Mouse (Mus musculus): ENCODE data around the gene Prn. TPM values are rescaled to one million over a fixed set of nuclear protein-coding genes. Genes with fewer than 3 reads are reported as not detected.
A peak's percentile ranks its signal among the peaks of the same experiment; 100 is the strongest.

Gene Prn
- total RNA-seq (2012; rRNA removed) (not detected in 2 replicates), polyA plus RNA-seq (2012; ENCODE audit: insufficient read depth in 1 of 2, insufficient read length in 2 of 2, low read depth in 1 of 2, low replicate concordance in 2 of 2, missing spikeins in 1 of 2) (not detected)

- peak; percentile 95 for DNase-seq (ENCODE audit: low read depth, low spot score)
- Histone ChIP-seq H3K36me3 (ENCODE audit: control insufficient read depth in 1 of 2, insufficient read depth in 2 of 2, low read length in 2 of 2) (peaks cover 2 to 13% of the 10 kb centered on the region in 2 experiments; a peak in 3 of 4 replicates), H3K4me1 (ENCODE audit: control insufficient read depth in 1 of 2, insufficient read depth in 2 of 2, low read length in 2 of 2) (peaks cover 16 to 25% of the 10 kb centered on the region in 2 experiments), H3K27ac (ENCODE audit: control insufficient read depth, low read depth, low read length) (peak within 1 kb of the TSS; percentile 31), H3K4me3 (ENCODE audit: control insufficient read depth in 1 of 2, insufficient read depth in 1 of 2, low read depth in 2 of 2, low read length in 2 of 2) (peak within 1 kb of the TSS; percentile 87 to 92), H3K9me3 (replicated peaks; ENCODE audit: insufficient read depth, low read length) (no peaks in the 10 kb centered on the region), H3K27me3 (ENCODE audit: control insufficient read depth in 1 of 2, insufficient read depth in 2 of 2, low read length in 2 of 2) (no peaks in the 10 kb centered on the region), H3K79me2 (ENCODE audit: control insufficient read depth, insufficient read depth, low read length, poor library complexity) (no peaks in the 10 kb centered on the region; the same call in 1 of the 2 replicates), H3K9ac (ENCODE audit: control insufficient read depth, low read depth, low read length, poor library complexity, severe bottlenecking) (peak within 1 kb of the TSS; percentile 82)
- no peak for TF ChIP-seq MAFK (IDR thresholded peaks at IDR 0.05; ENCODE audit: borderline replicate concordance, low read depth, low read length)
- no peak for TF ChIP-seq ZKSCAN1 (IDR thresholded peaks at IDR 0.05; ENCODE audit: low read depth, low read length)
- TF ChIP-seq UBTF (IDR thresholded peaks at IDR 0.05; ENCODE audit: borderline replicate concordance, insufficient read depth, low read depth, low read length) = no peak
- no peak; a peak in 1 of 4 replicates for TF ChIP-seq EP300 (IDR thresholded peaks at IDR 0.05; ENCODE audit: low read depth in 1 of 2, low read length in 2 of 2)
- no peak for TF ChIP-seq GATA1 (IDR thresholded peaks at IDR 0.05; ENCODE audit: low read depth, low read length)
- no peak for TF ChIP-seq MEF2A (IDR thresholded peaks at IDR 0.05; ENCODE audit: extremely low read depth, insufficient replicate concordance, low read depth, low read length, poor library complexity, severe bottlenecking)
- TF ChIP-seq JUND (IDR thresholded peaks at IDR 0.05; ENCODE audit: low read depth, low read length) = peak; percentile 66; the same call in 1 of the 2 replicates
- TF ChIP-seq CTCF (IDR thresholded peaks at IDR 0.05 in 2 of 3, conservative IDR thresholded peaks at IDR 0.05 in 1 of 3; ENCODE audit: control insufficient read depth in 1 of 3, insufficient read depth in 1 of 3, low read depth in 2 of 3, low read length in 3 of 3, poor library complexity in 1 of 3, severe bottlenecking in 1 of 3) = no peak
- 0 out of 2 replicates have a peak, but pooled peaks have one; percentile 74 for TF ChIP-seq CHD1 (IDR thresholded peaks at IDR 0.05; ENCODE audit: low read depth, low read length)
- TF ChIP-seq GABPA (IDR thresholded peaks at IDR 0.05; ENCODE audit: low read depth, low read length) = no peak
- no peak for TF ChIP-seq CHD2 (IDR thresholded peaks at IDR 0.05; ENCODE audit: low read length)
- peak; percentile 52; the same call in 1 of the 2 replicates for TF ChIP-seq ETS1 (IDR thresholded peaks at IDR 0.05; ENCODE audit: low read depth, low read length)
- TF ChIP-seq NRF1 (IDR thresholded peaks at IDR 0.05; ENCODE audit: insufficient read depth, low read depth, low read length, poor library complexity, severe bottlenecking) = peak; percentile 22; the same call in 1 of the 2 replicates
- no peak for TF ChIP-seq E2F4 (IDR thresholded peaks at IDR 0.05; ENCODE audit: borderline replicate concordance, low read depth, low read length)
- TF ChIP-seq KAT2A (conservative IDR thresholded peaks at IDR 0.05; ENCODE audit: low read depth, low read length) = no peak; the same call in 1 of the 2 replicates
- TF ChIP-seq RAD21 (IDR thresholded peaks at IDR 0.05; ENCODE audit: low read depth, low read length) = no peak
- TF ChIP-seq ZC3H11A (IDR thresholded peaks at IDR 0.05; ENCODE audit: low read depth, low read length) = no peak
- TF ChIP-seq MAZ (IDR thresholded peaks at IDR 0.05; ENCODE audit: low read depth, low read length) = peak; percentile 55; the same call in 1 of the 2 replicates
- TF ChIP-seq MAX (IDR thresholded peaks at IDR 0.05; ENCODE audit: low read length) = peak; percentile 13; the same call in 1 of the 2 replicates
- TF ChIP-seq NELFE (IDR thresholded peaks at IDR 0.05; ENCODE audit: low read depth, low read length) = peak; percentile 86
- no peak for TF ChIP-seq HCFC1 (IDR thresholded peaks at IDR 0.05; ENCODE audit: low read depth, low read length)
- no peak for TF ChIP-seq MYC (IDR thresholded peaks at IDR 0.05; ENCODE audit: low read depth, low read length)
- TF ChIP-seq POLR2A (IDR thresholded peaks at IDR 0.05; ENCODE audit: control insufficient read depth in 1 of 2, insufficient read depth in 1 of 2, low read depth in 1 of 2, low read length in 2 of 2, poor library complexity in 1 of 2) = peak; percentile 83 to 84
- TF ChIP-seq USF2 (IDR thresholded peaks at IDR 0.05; ENCODE audit: borderline replicate concordance in 1 of 2, insufficient read depth in 1 of 2, low read depth in 1 of 2, low read length in 2 of 2) = no peak
- TF ChIP-seq ZNF384 (IDR thresholded peaks at IDR 0.05; ENCODE audit: low read depth, low read length) = no peak
- TF ChIP-seq TAL1 (IDR thresholded peaks at IDR 0.05; ENCODE audit: low read length) = no peak
- TF ChIP-seq RCOR1 (IDR thresholded peaks at IDR 0.05; ENCODE audit: low read depth, low read length) = no peak
- TF ChIP-seq TBP (IDR thresholded peaks at IDR 0.05; ENCODE audit: low read depth, low read length) = peak; percentile 61
- TF ChIP-seq SIN3A (IDR thresholded peaks at IDR 0.05; ENCODE audit: low read length) = peak; percentile 71
- peak; percentile 62 for TF ChIP-seq MXI1 (IDR thresholded peaks at IDR 0.05; ENCODE audit: low read depth, low read length)
- no peak for TF ChIP-seq MYB (IDR thresholded peaks at IDR 0.05; ENCODE audit: low read depth, low read length)
- TF ChIP-seq ZMIZ1 (IDR thresholded peaks at IDR 0.05; ENCODE audit: low read depth, low read length) = peak; percentile 88
- no peak for TF ChIP-seq ELF1 (IDR thresholded peaks at IDR 0.05; ENCODE audit: low read depth, low read length)
- TF ChIP-seq POLR2AphosphoS5 (IDR thresholded peaks at IDR 0.05; ENCODE audit: borderline replicate concordance, low read depth, low read length) = no peak
Observed at GRCm38 (mm10) chr2:131909683-131910572, at the start of gene Prn, which contains the start of gene Prnp. Gene Prn (plus strand): TSS chr2:131909957. Gene Prnp (plus strand): TSS chr2:131909928.
